Mouse (Mus musculus) hindbrain, postnatal 0 days (tissue): ENCODE data around the gene Top3b. TPM values are rescaled to one million over a fixed set of nuclear protein-coding genes. Genes with fewer than 3 reads are reported as not detected.

ENCODE experiments used
- ATAC-seq: fragments of 200-750 bp; cut with Nextera tagmentation; 2 replicates; pipeline ENCODE4 v1.8.0; 2017; ENCODE audit warnings: mild to moderate bottlenecking, moderate TSS enrichment, moderate library complexity
- DNase-seq: peaks from one replicate; pipeline ENCODE4 v3.0.0-alpha.2; 2015; ENCODE audit warnings: low spot score
- H3K27ac ChIP-seq: fragments of 300-500 bp; sonication (generic); 2 replicates; pipeline ENCODE4 v1.5.1; 2014; ENCODE audit warnings: mild to moderate bottlenecking
- H3K27me3 ChIP-seq: fragments of 300-500 bp; sonication (generic); 2 replicates; pipeline ENCODE4 v1.6.1; 2014; ENCODE audit warnings: low read length, mixed read lengths; ENCODE audit not compliant: insufficient read depth
- H3K36me3 ChIP-seq: fragments of 300-500 bp; sonication (generic); 2 replicates; pipeline ENCODE4 v1.6.1; 2014; ENCODE audit warnings: low read length, mixed read lengths; ENCODE audit not compliant: insufficient read depth
- H3K4me1 ChIP-seq: fragments of 300-500 bp; sonication (generic); 2 replicates; pipeline ENCODE4 v1.6.1; 2014; ENCODE audit warnings: antibody characterized with exemption, low read length, mixed read lengths; ENCODE audit not compliant: insufficient read depth
- H3K4me2 ChIP-seq: fragments of 300-500 bp; sonication (generic); 2 replicates; pipeline ENCODE4 v1.6.1; 2014; ENCODE audit warnings: low read depth, mild to moderate bottlenecking, low read length, moderate library complexity, mixed read lengths
- H3K4me3 ChIP-seq: fragments of 300-500 bp; sonication (generic); 2 replicates; pipeline ENCODE4 v1.5.1; 2014; ENCODE audit warnings: low read length
- H3K9ac ChIP-seq: fragments of 300-500 bp; sonication (generic); replicated peaks from 2 replicates; pipeline ENCODE4 v1.6.1; 2014; ENCODE audit warnings: mild to moderate bottlenecking, low read length, moderate library complexity, mixed read lengths
- H3K9me3 ChIP-seq: fragments of 300-500 bp; sonication (generic); 2 replicates; pipeline ENCODE4 v1.6.1; 2016; ENCODE audit warnings: low read length, mixed read lengths
- CTCF ChIP-seq: IDR thresholded peaks from 2 replicates; pipeline ENCODE4 v1.5.1; 2016; ENCODE audit warnings: antibody characterized with exemption, control low read depth, low read depth
- WGBS: fragments of 180-500 bp; shearing (Covaris S2); extraction: QIAGEN DNeasy Blood & Tissue Kit; methylation state at CpG from one replicate; pipeline ENCODE4 v1.1.7; 2014; 5-methylcytosine and 5-hydroxymethylcytosine counted together
- polyA plus RNA-seq: library from polyadenylated mRNA; unstranded; fragments of >200 nt; fragmentation: Nextera tagmentation; extraction: Ambion mirVana; gene quantifications from 2 replicates; pipeline ENCODE4 v1.2.1, GENCODE M21; 2015
- total RNA-seq: library from RNA; depleted of rRNA; stranded (reverse); fragments of >200 nt; gene quantifications from 2 replicates; pipeline ENCODE4 v1.2.3, GENCODE M21; 2014

Gene Top3b
- total and polyA plus RNA-seq, 2 experiments from 2014 or later = 70.0 to 99.6 TPM

- H3K4me2 ChIP-seq = no peak overlapping the region
- no peaks in the 10 kb centered on the region for H3K4me1 ChIP-seq
- H3K27ac ChIP-seq = no peak overlapping the region
- no peaks in the 10 kb centered on the region for H3K27me3 ChIP-seq
- DNase-seq (no peak), ATAC-seq (no peak)
- H3K4me3 ChIP-seq = no peak overlapping the region
- no peak overlapping the region for H3K9ac ChIP-seq
- H3K9me3 ChIP-seq = no peaks in the 10 kb centered on the region
- H3K36me3 ChIP-seq = no peaks in the 10 kb centered on the region
- no peak for TF ChIP-seq CTCF
Observed at GRCm38 (mm10) chr16:16865217-16865616, 5.3 kb upstream of the Top3b start.

GRCm38 (mm10) chr16:16865696-16866561 is 4.6 kb upstream of the Top3b start:
- no peak for TF ChIP-seq CTCF
- no peaks in the 10 kb centered on the region for H3K27me3 ChIP-seq
- no peak overlapping the region for H3K9ac ChIP-seq
- ATAC-seq = no peak
- DNase-seq = no peak
- no peaks in the 10 kb centered on the region for H3K36me3 ChIP-seq
- WGBS = 54% methylated on average over 5 of the region's 5 CpGs
- H3K27ac ChIP-seq = no peak overlapping the region
- no peak overlapping the region for H3K4me3 ChIP-seq
- H3K9me3 ChIP-seq = no peaks in the 10 kb centered on the region
- H3K4me2 ChIP-seq = no peak overlapping the region
- H3K4me1 ChIP-seq = no peaks in the 10 kb centered on the region

GRCm38 (mm10) chr16:16870241-16870616 is 307 bp upstream of the Top3b start:
- H3K4me3 ChIP-seq = peak overlapping the region; percentile 83
- no peaks in the 10 kb centered on the region for H3K27me3 ChIP-seq
- 36% methylated on average over 7 of the region's 7 CpGs for WGBS
- H3K36me3 ChIP-seq = peaks cover 4% of the 10 kb centered on the region; the same call in 1 of the 2 replicates
- DNase-seq = no peak
- peak overlapping the region; percentile 91 for H3K27ac ChIP-seq
- no peaks in the 10 kb centered on the region for H3K9me3 ChIP-seq
- H3K9ac ChIP-seq = peak overlapping the region; percentile 93; the same call in 1 of the 2 replicates
- ATAC-seq = peak; percentile 63
- H3K4me1 ChIP-seq = no peaks in the 10 kb centered on the region
- TF ChIP-seq CTCF = no peak
- H3K4me2 ChIP-seq = peak overlapping the region; percentile 59

DNA sequence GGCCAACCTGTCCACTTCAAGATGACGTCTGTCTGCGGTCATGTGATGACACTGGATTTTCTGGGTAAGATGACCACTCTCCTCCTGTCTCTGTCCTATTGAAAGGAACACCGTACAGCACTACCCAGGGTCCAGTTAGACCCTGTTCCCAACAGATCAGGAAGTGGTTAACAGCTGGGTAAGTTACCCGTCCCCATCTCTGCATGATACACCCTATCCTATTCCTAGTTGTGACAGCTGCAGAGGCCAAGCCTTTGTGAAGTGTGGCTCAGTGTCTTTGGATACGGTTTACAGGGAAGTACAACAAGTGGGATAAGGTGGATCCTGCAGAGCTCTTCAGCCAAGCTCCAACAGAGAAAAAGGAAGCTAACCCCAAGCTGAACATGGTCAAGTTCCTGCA is 8.5 kb downstream of the Top3b start:
- ATAC-seq (no peak), DNase-seq (no peak)
- H3K36me3 ChIP-seq = peaks cover 63% of the 10 kb centered on the region
- no peaks in the 10 kb centered on the region for H3K4me1 ChIP-seq
- 92% methylated on average over 5 of the region's 5 CpGs for WGBS
- no peaks in the 10 kb centered on the region for H3K9me3 ChIP-seq
- H3K27me3 ChIP-seq = no peaks in the 10 kb centered on the region
- no peak overlapping the region for H3K27ac ChIP-seq
- no peak overlapping the region for H3K4me2 ChIP-seq
- TF ChIP-seq CTCF = no peak
- H3K4me3 ChIP-seq = no peak overlapping the region
- no peak overlapping the region for H3K9ac ChIP-seq

DNA sequence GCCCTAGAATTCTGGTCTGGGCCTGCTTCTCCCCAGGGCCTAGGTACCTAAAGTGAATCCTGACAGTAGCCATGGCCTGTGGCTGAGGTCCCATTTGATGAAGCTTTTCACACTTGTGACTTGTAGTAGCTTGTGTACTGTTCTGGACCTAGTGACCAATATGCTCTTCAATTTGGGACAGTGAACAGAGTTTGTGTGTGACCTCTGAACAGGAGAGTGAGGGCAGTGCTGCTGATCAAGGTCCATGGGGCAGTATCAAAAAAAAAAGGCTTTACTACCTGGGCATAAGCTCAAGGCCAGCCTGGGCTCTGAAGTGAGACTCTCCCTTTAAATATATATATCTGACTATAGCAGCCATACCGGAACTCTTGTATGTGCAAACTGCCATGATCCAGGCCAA is 17.8 kb downstream of the Top3b start:
- no peaks in the 10 kb centered on the region for H3K9me3 ChIP-seq
- H3K4me1 ChIP-seq = no peaks in the 10 kb centered on the region
- peaks cover 92% of the 10 kb centered on the region for H3K36me3 ChIP-seq
- ATAC-seq (no peak), DNase-seq (no peak)
- no peak overlapping the region for H3K4me3 ChIP-seq
- no peaks in the 10 kb centered on the region for H3K27me3 ChIP-seq
- WGBS = 96% methylated on average over 1 of the region's 1 CpGs
- no peak overlapping the region for H3K27ac ChIP-seq
- no peak overlapping the region for H3K4me2 ChIP-seq
- no peak for TF ChIP-seq CTCF
- no peak overlapping the region for H3K9ac ChIP-seq

- H3K4me1 ChIP-seq = no peaks in the 10 kb centered on the region
- TF ChIP-seq CTCF = no peak
- H3K4me3 ChIP-seq = no peak overlapping the region
- no peaks in the 10 kb centered on the region for H3K27me3 ChIP-seq
- H3K9me3 ChIP-seq = no peaks in the 10 kb centered on the region
- H3K9ac ChIP-seq = no peak overlapping the region
- H3K4me2 ChIP-seq = no peak overlapping the region
- no peak for DNase-seq
- H3K27ac ChIP-seq = no peak overlapping the region
- 92% methylated on average over 7 of the region's 7 CpGs for WGBS
- H3K36me3 ChIP-seq = peaks cover 51% of the 10 kb centered on the region
- ATAC-seq = no peak
Observed at GRCm38 (mm10) chr16:16892366-16892765, 21.8 kb downstream of the Top3b start.

DNA sequence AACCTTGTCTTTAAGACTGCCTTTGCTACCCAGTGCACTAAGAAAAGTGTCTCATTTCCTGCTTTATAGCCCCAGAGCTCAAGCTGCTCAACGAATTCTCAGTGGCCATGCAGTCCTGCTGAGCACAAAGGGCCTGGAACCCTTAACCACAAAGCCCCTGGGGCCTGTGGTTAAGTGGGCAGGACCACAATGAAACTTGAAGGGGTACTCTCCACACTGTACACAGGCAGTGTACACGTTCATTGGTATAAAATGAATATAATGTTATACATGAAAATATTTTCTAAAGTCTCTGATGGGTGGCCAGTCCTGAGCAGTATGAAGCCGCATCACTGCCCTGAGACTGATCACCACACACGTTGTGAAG is 25.5 kb downstream of the Top3b start:
- TF ChIP-seq CTCF = no peak
- H3K27me3 ChIP-seq = no peaks in the 10 kb centered on the region
- H3K4me1 ChIP-seq = peaks cover 6% of the 10 kb centered on the region; the same call in 1 of the 2 replicates
- DNase-seq (no peak), ATAC-seq (no peak; the same call in 1 of the 2 replicates)
- peak overlapping the region; percentile 79; the same call in 1 of the 2 replicates for H3K9ac ChIP-seq
- peak overlapping the region; percentile 84; the same call in 1 of the 2 replicates for H3K27ac ChIP-seq
- H3K9me3 ChIP-seq = no peaks in the 10 kb centered on the region
- H3K36me3 ChIP-seq = peaks cover 17% of the 10 kb centered on the region
- H3K4me3 ChIP-seq = peak overlapping the region; percentile 66; the same call in 1 of the 2 replicates
- 20% methylated on average over 4 of the region's 4 CpGs for WGBS
- peak overlapping the region; percentile 78 for H3K4me2 ChIP-seq
